ENCODE assay signal across 13 mouse cellular contexts in genomic region chr11:6489257-6489656, GRCm38 (mm10). TPM values are rescaled to one million over a fixed set of nuclear protein-coding genes. Genes with fewer than 3 reads are reported as not detected.
DNase-seq lines count a peak whose midpoint lies in the region; ATAC-seq and TF ChIP-seq lines count a peak whose summit lies in the region.
"Had no signal": no experiment of that assay in that cellular context is flagged by ENCODE, and none has a peak within 500 bp of the region (broad histone marks: within the 10 kb centered on the region; RNA-seq: fewer than 3 reads in every experiment).

No protein-coding gene starts in this region.

- 78% methylated on average over 7 of the region's 7 CpGs for WGBS in hindbrain, embryonic 10.5 days
- WGBS in hindbrain, embryonic 11.5 days = 78% methylated on average over 7 of the region's 7 CpGs
- 54% methylated on average over 7 of the region's 7 CpGs for WGBS in hindbrain, embryonic 15.5 days

- peaks cover 24% of the 10 kb centered on the region for H3K4me1 ChIP-seq in hindbrain, embryonic 10.5 days (replicated peaks)
- H3K4me1 ChIP-seq in hindbrain, embryonic 11.5 days (replicated peaks; ENCODE audit: control insufficient read depth, insufficient read depth, low read length) = no peaks in the 10 kb centered on the region
- peaks cover 3% of the 10 kb centered on the region for H3K4me1 ChIP-seq in ES-Bruce4 (ENCODE audit: control insufficient read depth, insufficient read depth, low read length)
- H3K4me1 ChIP-seq in hindbrain, embryonic 15.5 days (replicated peaks) = no peaks in the 10 kb centered on the region
- H3K4me1 ChIP-seq: embryonic facial prominence, embryonic 15.5 days had no signal

- H3K4me2 ChIP-seq in hindbrain, embryonic 11.5 days (replicated peaks; ENCODE audit: low read depth, low read length) = no peak overlapping the region
- no peak overlapping the region for H3K4me2 ChIP-seq in hindbrain, embryonic 15.5 days
- H3K4me2 ChIP-seq: embryonic facial prominence, embryonic 15.5 days; heart, embryonic 11.5 days had no signal

- TF ChIP-seq CTCF in ES-Bruce4 (IDR thresholded peaks at IDR 0.05; ENCODE audit: low read depth, low read length) = no peak

- no peak for TF ChIP-seq EP300 in ES-Bruce4 (IDR thresholded peaks at IDR 0.05; ENCODE audit: insufficient read depth, low read depth, low read length)

- H3K36me3 ChIP-seq in hindbrain, embryonic 10.5 days = no peaks in the 10 kb centered on the region
- no peaks in the 10 kb centered on the region for H3K36me3 ChIP-seq in hindbrain, embryonic 11.5 days (ENCODE audit: control insufficient read depth, insufficient read depth, low read length)
- no peaks in the 10 kb centered on the region for H3K36me3 ChIP-seq in ES-Bruce4 (ENCODE audit: control insufficient read depth, insufficient read depth, low read length, poor library complexity, severe bottlenecking)
- H3K36me3 ChIP-seq in hindbrain, embryonic 15.5 days = no peaks in the 10 kb centered on the region
- H3K36me3 ChIP-seq: embryonic facial prominence, embryonic 15.5 days had no signal

- no peak overlapping the region for H3K9ac ChIP-seq in hindbrain, embryonic 11.5 days (ENCODE audit: low read depth, low read length)
- H3K9ac ChIP-seq in ES-Bruce4 (ENCODE audit: low read depth, poor library complexity, severe bottlenecking) = no peak overlapping the region
- H3K9ac ChIP-seq in hindbrain, embryonic 15.5 days = no peak overlapping the region
- H3K9ac ChIP-seq: embryonic facial prominence, embryonic 15.5 days had no signal

- no peaks in the 10 kb centered on the region for H3K27me3 ChIP-seq in hindbrain, embryonic 10.5 days (ENCODE audit: insufficient read depth, poor library complexity, severe bottlenecking)
- H3K27me3 ChIP-seq in hindbrain, embryonic 11.5 days (ENCODE audit: control insufficient read depth, insufficient read depth, low read length) = no peaks in the 10 kb centered on the region
- no peaks in the 10 kb centered on the region for H3K27me3 ChIP-seq in ES-Bruce4 (ENCODE audit: control insufficient read depth, insufficient read depth, low read length, poor library complexity, severe bottlenecking)
- H3K27me3 ChIP-seq in hindbrain, embryonic 15.5 days = no peaks in the 10 kb centered on the region
- H3K27me3 ChIP-seq: embryonic facial prominence, embryonic 15.5 days had no signal

- H3K27ac ChIP-seq in hindbrain, embryonic 10.5 days = no peak overlapping the region
- H3K27ac ChIP-seq in hindbrain, embryonic 11.5 days (ENCODE audit: low read depth, low read length) = no peak overlapping the region
- H3K27ac ChIP-seq in ES-Bruce4 (ENCODE audit: insufficient read depth, low read length) = peak overlapping the region; percentile 29
- H3K27ac ChIP-seq in hindbrain, embryonic 15.5 days (replicated peaks) = no peak overlapping the region
- H3K27ac ChIP-seq: embryonic facial prominence, embryonic 15.5 days had no signal

- no peak for TF ChIP-seq POLR2A in ES-Bruce4 (IDR thresholded peaks at IDR 0.05; ENCODE audit: insufficient read depth, low read length)

- peak; percentile 13 for DNase-seq in hindbrain, embryonic 10.5 days (ENCODE audit: low spot score)
- no peak for DNase-seq in hindbrain, embryonic 11.5 days (ENCODE audit: low spot score)
- DNase-seq in 3134 (ENCODE audit: extremely low read depth, insufficient read length, low spot score) = peak; percentile 26
- no peak for DNase-seq in urinary bladder, adult 2 months (ENCODE audit: low spot score)
- DNase-seq in frontal cortex, postnatal 36 days (ENCODE audit: low spot score in 2 of 2) = no peak
- DNase-seq: cerebellum, adult 11-12 months; lung, adult 18-20 months; right cerebral cortex, adult 18-20 months had no signal

- no peaks in the 10 kb centered on the region for H3K9me3 ChIP-seq in hindbrain, embryonic 10.5 days
- no peaks in the 10 kb centered on the region for H3K9me3 ChIP-seq in hindbrain, embryonic 11.5 days (ENCODE audit: control insufficient read depth, low read length)
- no peaks in the 10 kb centered on the region for H3K9me3 ChIP-seq in ES-Bruce4 (replicated peaks; ENCODE audit: control insufficient read depth, insufficient read depth, low read length, poor library complexity, severe bottlenecking)
- no peaks in the 10 kb centered on the region for H3K9me3 ChIP-seq in hindbrain, embryonic 15.5 days
- H3K9me3 ChIP-seq: embryonic facial prominence, embryonic 15.5 days had no signal

- no peak for ATAC-seq in hindbrain, embryonic 11.5 days (ENCODE audit: low FRiP score)
- 0 out of 2 replicates have a peak, but pooled peaks have one; percentile 48 for ATAC-seq in hindbrain, embryonic 15.5 days (ENCODE audit: low FRiP score, low read depth)
- ATAC-seq: forebrain, embryonic 14.5 days had no signal

- no peak overlapping the region for H3K4me3 ChIP-seq in hindbrain, embryonic 10.5 days
- no peak overlapping the region for H3K4me3 ChIP-seq in hindbrain, embryonic 11.5 days (ENCODE audit: low read depth, low read length)
- no peak overlapping the region for H3K4me3 ChIP-seq in ES-Bruce4 (ENCODE audit: low read depth, low read length)
- no peak overlapping the region for H3K4me3 ChIP-seq in hindbrain, embryonic 15.5 days
- H3K4me3 ChIP-seq: embryonic facial prominence, embryonic 15.5 days had no signal

RNA-seq across cellular contexts. Expression of gene Purb, which starts 13.5 kb away (rescaled TPM):
- polyA plus RNA-seq in hindbrain, embryonic 10.5 days (2016; fragmentation: Nextera tagmentation; extraction: Ambion mirVana) = 9.6 and 15.6 TPM in 2 replicates
- 12.7 and 17.9 TPM in 2 replicates for polyA plus RNA-seq in hindbrain, embryonic 11.5 days (2014; fragmentation: Nextera tagmentation; extraction: Ambion mirVana)
- 49.8 and 52.0 TPM in 2 replicates for polyA plus RNA-seq in ES-Bruce4 (2011; ENCODE audit: insufficient read depth, insufficient read length, low read depth, missing spikeins)
- polyA plus RNA-seq in hindbrain, embryonic 15.5 days (2015; fragmentation: Nextera tagmentation; extraction: Ambion mirVana) = 10.7 and 11.0 TPM in 2 replicates
- polyA plus RNA-seq in urinary bladder, adult 2 months (2012; rRNA removed) = 22.3 and 29.5 TPM in 2 replicates

RNA-seq across cellular contexts. Expression of gene Myo1g, which starts 31.5 kb away (rescaled TPM):
- 1.1 TPM in 2 replicates for polyA plus RNA-seq in hindbrain, embryonic 10.5 days (2016; fragmentation: Nextera tagmentation; extraction: Ambion mirVana)
- polyA plus RNA-seq in hindbrain, embryonic 11.5 days (2014; fragmentation: Nextera tagmentation; extraction: Ambion mirVana) = 0.43 and 0.53 TPM in 2 replicates
- 0.36 and 1.1 TPM in 2 replicates for polyA plus RNA-seq in ES-Bruce4 (2011; ENCODE audit: insufficient read depth, insufficient read length, low read depth, missing spikeins)
- polyA plus RNA-seq in hindbrain, embryonic 15.5 days (2015; fragmentation: Nextera tagmentation; extraction: Ambion mirVana) = 0.39 and 0.54 TPM in 2 replicates
- 10.1 and 12.6 TPM in 2 replicates for polyA plus RNA-seq in urinary bladder, adult 2 months (2012; rRNA removed)

RNA-seq across cellular contexts. Expression of gene H2afv, which starts 45.0 kb away (rescaled TPM):
- polyA plus RNA-seq in hindbrain, embryonic 10.5 days (2016; fragmentation: Nextera tagmentation; extraction: Ambion mirVana) = 881 and 962 TPM in 2 replicates
- 784 and 787 TPM in 2 replicates for polyA plus RNA-seq in hindbrain, embryonic 11.5 days (2014; fragmentation: Nextera tagmentation; extraction: Ambion mirVana)
- polyA plus RNA-seq in ES-Bruce4 (2011; ENCODE audit: insufficient read depth, insufficient read length, low read depth, missing spikeins) = 200 and 218 TPM in 2 replicates
- 259 and 323 TPM in 2 replicates for polyA plus RNA-seq in hindbrain, embryonic 15.5 days (2015; fragmentation: Nextera tagmentation; extraction: Ambion mirVana)
- 97.0 and 110 TPM in 2 replicates for polyA plus RNA-seq in urinary bladder, adult 2 months (2012; rRNA removed)

RNA-seq across cellular contexts. Expression of gene Ccm2, which starts 57.4 kb away (rescaled TPM):
- polyA plus RNA-seq in hindbrain, embryonic 10.5 days (2016; fragmentation: Nextera tagmentation; extraction: Ambion mirVana) = 112 TPM in 2 replicates
- polyA plus RNA-seq in hindbrain, embryonic 11.5 days (2014; fragmentation: Nextera tagmentation; extraction: Ambion mirVana) = 88.2 and 88.4 TPM in 2 replicates
- 36.5 and 38.7 TPM in 2 replicates for polyA plus RNA-seq in ES-Bruce4 (2011; ENCODE audit: insufficient read depth, insufficient read length, low read depth, missing spikeins)
- polyA plus RNA-seq in hindbrain, embryonic 15.5 days (2015; fragmentation: Nextera tagmentation; extraction: Ambion mirVana) = 92.2 and 95.9 TPM in 2 replicates
- polyA plus RNA-seq in urinary bladder, adult 2 months (2012; rRNA removed) = 66.1 and 77.6 TPM in 2 replicates

Comparison
In these comparisons a context has a peak if more than half of its experiments do, and no peak if none do; other contexts are left out.
1. DNase-seq: peak in hindbrain, embryonic 10.5 days (single experiment) and 3134 (single experiment); none in hindbrain, embryonic 11.5 days (single experiment), urinary bladder, adult 2 months (single experiment) and frontal cortex, postnatal 36 days (0 of 2).